In the genomic region with DNA sequence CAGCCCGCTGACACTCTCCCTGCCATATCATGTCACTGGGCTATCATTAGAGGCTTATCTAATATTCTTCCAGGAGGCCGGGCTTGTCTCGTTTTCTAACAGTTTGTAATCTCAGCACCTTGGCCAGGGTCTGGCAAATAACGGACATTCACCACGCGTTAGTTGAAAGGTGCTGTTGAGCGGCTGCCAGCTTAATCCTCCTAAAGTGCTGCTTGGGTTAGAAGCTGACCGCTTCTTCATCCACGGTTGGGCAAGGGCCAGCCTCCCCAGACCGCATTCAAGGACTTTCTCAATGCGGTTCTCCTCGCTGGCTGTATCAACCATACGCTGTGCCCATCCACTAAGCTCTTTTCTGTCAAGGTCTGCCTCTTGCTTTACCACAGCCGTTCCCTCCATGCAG, we compare ENCODE assay signal across 20 mouse cellular contexts. TPM values are rescaled to one million over a fixed set of nuclear protein-coding genes. Genes with fewer than 3 reads are reported as not detected.
DNase-seq lines count a peak whose midpoint lies in the region; ATAC-seq and TF ChIP-seq lines count a peak whose summit lies in the region.
"Had no signal": no experiment of that assay in that cellular context is flagged by ENCODE, and none has a peak within 500 bp of the region (broad histone marks: within the 10 kb centered on the region; RNA-seq: fewer than 3 reads in every experiment).

No protein-coding gene starts in this region.

- no peak overlapping the region for H3K9ac ChIP-seq in heart, embryonic 13.5 days
- no peak overlapping the region for H3K9ac ChIP-seq in lung, embryonic 14.5 days
- H3K9ac ChIP-seq: embryonic facial prominence, embryonic 15.5 days; hindbrain, embryonic 13.5 days had no signal

- no peak overlapping the region for H3K27ac ChIP-seq in heart, embryonic 13.5 days (replicated peaks)
- no peak overlapping the region for H3K27ac ChIP-seq in lung, embryonic 14.5 days (ENCODE audit: low read depth)
- H3K27ac ChIP-seq: forebrain, embryonic 10.5 days; gastrocnemius, adult 2 months; hindbrain, embryonic 13.5 days; hindbrain, postnatal 0 days had no signal

- peaks cover 83% of the 10 kb centered on the region for H3K27me3 ChIP-seq in heart, embryonic 13.5 days (replicated peaks)
- H3K27me3 ChIP-seq in lung, embryonic 14.5 days (ENCODE audit: insufficient read depth, low read length): peaks cover 34% of the 10 kb centered on the region

- no peak for DNase-seq in heart, postnatal 25 days (ENCODE audit: low spot score)
- DNase-seq in lung, embryonic 14.5 days: peak; percentile 38
- DNase-seq in lung, postnatal 10 days: no peak
- peak; percentile 56 for DNase-seq in NIH3T3 (ENCODE audit: low read depth)
- no peak for DNase-seq in adrenal gland, postnatal 4 days (ENCODE audit: low spot score in 2 of 2)
- DNase-seq: adrenal gland, postnatal 10 days; cerebellum, adult 11-12 months; cerebellum, adult 9-10 months; gastrocnemius, adult 2 months; gastrocnemius, postnatal 25 days; heart, adult 11 months; heart, postnatal 10 days had no signal

- H3K36me3 ChIP-seq in heart, embryonic 13.5 days: no peaks in the 10 kb centered on the region
- no peaks in the 10 kb centered on the region for H3K36me3 ChIP-seq in lung, embryonic 14.5 days (ENCODE audit: insufficient read depth)
- H3K36me3 ChIP-seq: embryonic facial prominence, embryonic 15.5 days; forebrain, embryonic 10.5 days; hindbrain, embryonic 13.5 days had no signal

- intact Hi-C loops in heart, postnatal 25 days (cut with DNase I): no loop called here

- H3K4me3 ChIP-seq in heart, embryonic 13.5 days: no peak overlapping the region
- no peak overlapping the region for H3K4me3 ChIP-seq in lung, embryonic 14.5 days (ENCODE audit: low read depth, low read length)
- H3K4me3 ChIP-seq: embryonic facial prominence, embryonic 15.5 days; erythroblast, embryonic 14.5 days; forebrain, embryonic 10.5 days; gastrocnemius, adult 2 months; hindbrain, embryonic 13.5 days had no signal

- no peak for TF ChIP-seq CTCF in lung, embryonic 14.5 days (IDR thresholded peaks at IDR 0.05; ENCODE audit: low read depth)

- 12% methylated on average over 14 of the region's 14 CpGs for WGBS in heart, embryonic 13.5 days
- WGBS in lung, embryonic 14.5 days: 15% methylated on average over 14 of the region's 14 CpGs

- peaks cover 4% of the 10 kb centered on the region; the same call in 1 of the 2 replicates for H3K9me3 ChIP-seq in heart, embryonic 13.5 days
- no peaks in the 10 kb centered on the region for H3K9me3 ChIP-seq in lung, embryonic 14.5 days (ENCODE audit: low read depth, low read length)
- H3K9me3 ChIP-seq: hindbrain, embryonic 13.5 days had no signal

- H3K4me1 ChIP-seq in heart, embryonic 13.5 days: peaks cover 28% of the 10 kb centered on the region
- peaks cover 7% of the 10 kb centered on the region for H3K4me1 ChIP-seq in lung, embryonic 14.5 days (ENCODE audit: insufficient read depth)

- peak overlapping the region; percentile 30; the same call in 1 of the 2 replicates for H3K4me2 ChIP-seq in heart, embryonic 13.5 days
- no peak overlapping the region for H3K4me2 ChIP-seq in lung, embryonic 14.5 days
- H3K4me2 ChIP-seq: embryonic facial prominence, embryonic 15.5 days; heart, embryonic 11.5 days; hindbrain, embryonic 13.5 days had no signal

- no peak; the same call in 1 of the 2 replicates for ATAC-seq in heart, embryonic 13.5 days (ENCODE audit: extremely low read depth, insufficient number of reproducible peaks, low FRiP score, low TSS enrichment)
- ATAC-seq in lung, embryonic 14.5 days (ENCODE audit: insufficient read depth): no peak
- ATAC-seq: forebrain, embryonic 14.5 days; hindbrain, postnatal 0 days had no signal

RNA-seq across cellular contexts. Expression of gene Rhbdl3, which starts 4.9 kb away (rescaled TPM):
- polyA plus RNA-seq in heart, embryonic 13.5 days (2015; fragmentation: Nextera tagmentation; extraction: Ambion mirVana): 0.71 and 0.79 TPM in 2 replicates
- 1 to 10 TPM; 7.0 to 7.5 TPM for total RNA-seq in heart, postnatal 25 days (2021)
- 1.5 and 1.7 TPM in 2 replicates for polyA plus RNA-seq in lung, embryonic 14.5 days (2014; fragmentation: Nextera tagmentation; extraction: Ambion mirVana)
- total RNA-seq in adrenal gland, postnatal 4 days (2021): 1 to 10 TPM; 3.9 to 4.6 TPM
- polyA plus RNA-seq: erythroblast, embryonic 14.5 days had no signal

Comparison
In these comparisons a context has a peak if more than half of its experiments do, and no peak if none do; other contexts are left out.
1. DNase-seq: peak in lung, embryonic 14.5 days (single experiment) and NIH3T3 (single experiment); none in heart, postnatal 25 days (single experiment), lung, postnatal 10 days (single experiment) and adrenal gland, postnatal 4 days (0 of 2).